Mouse (Mus musculus) lung, postnatal 25 days (tissue): ENCODE data around the gene Olfr488.
"Not testable (repeated sequence)": the region's sequence is repeated elsewhere in the genome, so short reads cannot be mapped to it uniquely, and the experiment has no call there.

ENCODE experiments used
- DNase-seq: peaks from one replicate; pipeline ENCODE4 v3.0.0; 2022; ENCODE audit warnings: low spot score

Olfr488 gene

GRCm38 (mm10) chr7:108258247-108258646 is at the start of gene Olfr488:
Gene Olfr488, minus strand, starts transcription at chr7:108258347.
- no peak for DNase-seq

GRCm38 (mm10) chr7:108288834-108289233 is 30.7 kb upstream of the Olfr488 start, which contains the start of gene Olfr490:
Gene Olfr490, minus strand, starts transcription at chr7:108288934.
- no peak for DNase-seq

GRCm38 (mm10) chr7:108233551-108233950 is 24.6 kb downstream of the Olfr488 start:
- no peak for DNase-seq

GRCm38 (mm10) chr7:108214536-108214935 is 43.6 kb downstream of the Olfr488 start, which contains the start of gene Olfr487:
Gene Olfr487, minus strand, starts transcription at chr7:108214636.
- DNase-seq: not testable (repeated sequence)
